Mouse (Mus musculus): ENCODE results near the gene Phf3.

GRCm38 (mm10) chr1:30908797-30909196 lies 35.1 kb upstream of the Phf3 start:
- TF ChIP-seq CTCF (conservative IDR thresholded peaks at IDR 0.05; ENCODE audit: low read length) (no peak), NANOG (IDR thresholded peaks at IDR 0.05; ENCODE audit: borderline replicate concordance, low read length) (no peak), POU5F1 (IDR thresholded peaks at IDR 0.05; ENCODE audit: borderline replicate concordance, low read length) (no peak)
